Mouse (Mus musculus): Measurements from ENCODE around the gene Tex52.

The Tex52 gene

DNA sequence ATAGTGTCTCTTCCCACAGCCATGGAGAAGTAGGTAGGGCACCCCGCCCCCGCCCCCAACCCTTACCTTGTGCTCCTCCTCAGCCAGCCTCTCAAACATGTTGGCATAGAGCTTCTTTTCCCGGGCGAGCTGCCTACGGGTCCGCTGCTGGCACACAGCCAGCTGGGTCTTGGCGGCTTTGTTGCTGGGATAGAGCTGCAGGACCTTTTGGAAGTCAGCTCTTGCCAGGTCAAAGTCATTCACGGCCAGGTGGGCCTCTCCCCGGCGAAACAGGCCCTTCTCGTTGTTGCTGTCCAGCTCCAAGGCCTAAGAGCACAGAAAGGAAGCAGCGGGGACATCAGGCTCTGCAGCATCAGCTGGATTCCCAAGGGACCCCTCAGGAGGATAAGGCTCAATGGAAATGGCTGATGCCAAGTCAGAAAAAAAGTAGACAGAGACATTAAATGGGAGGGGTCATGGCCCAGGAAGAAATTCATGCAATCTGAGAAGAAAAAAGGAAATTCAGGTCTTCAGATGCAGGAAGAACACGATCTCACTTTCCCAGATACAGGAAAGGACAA lies 57.2 kb downstream of the Tex52 start:
- DNase-seq = no peak

DNA sequence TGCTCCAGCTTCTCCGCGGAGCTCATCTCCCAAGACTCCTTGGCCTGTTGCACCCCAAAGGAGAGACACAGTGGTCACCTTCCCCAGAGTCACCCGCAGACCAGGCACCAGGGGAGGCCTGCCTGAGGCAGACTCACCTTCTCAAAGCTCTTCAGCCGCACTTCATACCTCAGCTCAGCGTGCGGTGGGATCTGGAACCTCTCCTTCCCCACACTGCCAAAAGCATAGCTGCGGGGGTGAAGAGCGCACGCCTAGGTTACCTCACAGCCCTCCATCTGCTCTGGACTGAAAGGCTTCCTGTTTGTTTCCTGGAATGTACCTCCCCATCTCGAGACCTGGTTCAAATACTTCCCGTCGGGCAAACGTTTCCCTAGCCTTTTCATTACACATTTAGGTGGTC lies 58.3 kb downstream of the Tex52 start:
- no peak for DNase-seq

All from kidney, adult 8-10 months (tissue).